Mouse (Mus musculus): ENCODE measurements around the gene Rps18.

Gene Rps18

DNA sequence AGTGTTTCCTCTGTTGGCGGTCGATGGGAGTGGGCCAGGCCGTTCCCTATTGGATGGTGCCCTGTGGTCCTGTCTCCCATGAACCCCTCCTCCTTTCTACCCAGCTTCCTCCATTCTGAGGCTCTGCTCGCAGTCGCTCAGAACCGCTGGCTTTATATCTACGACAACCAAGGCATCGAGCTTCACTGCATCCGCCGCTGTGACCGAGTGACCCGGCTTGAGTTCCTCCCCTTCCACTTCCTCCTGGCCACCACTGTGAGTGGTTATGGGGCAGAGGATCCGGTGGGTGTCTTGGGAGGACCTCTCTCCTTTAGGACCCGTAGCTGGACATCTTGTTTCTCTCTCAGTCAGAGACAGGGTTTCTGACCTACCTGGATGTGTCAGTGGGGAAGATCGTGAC is 12.3 kb downstream of the Rps18 start:
- DNase-seq = no peak

DNA sequence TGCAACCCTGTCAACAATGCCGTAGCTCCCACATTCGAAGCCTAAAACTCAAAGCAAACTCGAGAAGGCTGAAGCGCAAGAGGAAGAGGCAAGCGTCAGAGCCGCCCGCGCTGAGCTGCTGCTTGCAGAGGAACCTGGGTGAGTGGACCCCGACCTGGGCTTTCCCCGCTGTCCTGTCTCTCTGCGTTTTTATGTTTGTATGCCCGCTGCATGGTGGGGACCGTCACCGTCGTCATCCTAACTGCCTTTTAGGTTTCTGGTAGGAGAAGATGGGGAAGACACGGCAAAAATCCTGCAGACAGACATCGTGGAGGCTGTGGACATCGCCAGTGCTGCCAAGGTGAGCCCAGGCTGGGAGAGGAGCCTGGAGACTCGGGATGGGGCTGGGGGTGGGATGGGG is 14.4 kb downstream of the Rps18 start:
- DNase-seq = no peak

DNA sequence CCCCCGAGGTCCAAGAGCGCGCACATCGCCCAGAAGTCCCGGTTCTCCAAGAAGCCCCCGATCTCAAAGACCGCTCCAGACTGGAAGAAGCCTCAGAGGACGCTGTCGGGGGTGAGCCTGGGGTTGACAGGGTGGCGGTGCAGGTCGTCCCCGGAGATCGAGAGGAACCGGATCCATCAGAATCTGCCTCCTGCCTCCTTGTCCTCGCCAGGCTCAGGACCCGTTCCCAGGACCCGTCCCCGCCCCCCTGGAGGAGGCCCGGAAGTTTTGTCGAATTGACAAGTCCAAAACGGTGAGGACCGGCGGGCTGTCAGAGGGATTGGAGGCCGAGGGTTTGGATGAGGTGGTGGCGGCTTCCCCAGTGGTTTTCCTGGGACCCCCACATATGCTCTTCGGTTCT is 14.8 kb downstream of the Rps18 start:
- no peak for DNase-seq

DNA sequence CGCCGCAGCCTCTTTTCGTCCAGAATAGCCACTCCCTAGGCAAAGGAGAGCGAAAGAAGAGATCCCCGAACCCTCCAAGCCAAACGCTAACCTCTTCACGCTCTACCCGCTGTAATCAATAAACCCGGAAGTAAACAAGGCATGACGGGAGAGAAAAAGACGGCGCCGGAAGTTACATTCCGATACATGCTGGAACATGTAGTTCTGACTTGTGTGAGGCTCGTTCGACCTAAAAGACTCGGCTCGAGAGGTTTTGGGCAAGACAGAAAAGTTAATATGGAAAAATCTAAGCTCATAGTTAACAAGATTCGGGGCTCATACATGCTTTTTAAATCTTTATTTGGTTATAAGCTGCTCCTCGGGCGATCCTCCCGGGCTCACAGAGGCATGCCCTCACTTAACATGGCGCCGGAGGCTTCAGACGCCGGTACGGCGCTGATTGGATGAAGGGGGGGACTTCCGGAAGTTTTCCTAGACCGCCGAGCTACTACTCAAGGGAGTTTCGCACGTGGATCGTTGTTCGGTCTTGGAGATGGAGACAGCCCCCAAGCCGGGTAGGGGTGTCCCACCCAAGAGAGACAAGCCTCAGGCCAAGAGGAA is 15.5 kb downstream of the Rps18 start, which contains the start of the genes Pfdn6 and Wdr46:
TSS of gene Pfdn6 (minus strand) at position 138 of the 600 bp plus-strand sequence.
TSS of gene Wdr46 (plus strand) at position 455 of the 600 bp plus-strand sequence.
- DNase-seq = peak; percentile 94

DNA sequence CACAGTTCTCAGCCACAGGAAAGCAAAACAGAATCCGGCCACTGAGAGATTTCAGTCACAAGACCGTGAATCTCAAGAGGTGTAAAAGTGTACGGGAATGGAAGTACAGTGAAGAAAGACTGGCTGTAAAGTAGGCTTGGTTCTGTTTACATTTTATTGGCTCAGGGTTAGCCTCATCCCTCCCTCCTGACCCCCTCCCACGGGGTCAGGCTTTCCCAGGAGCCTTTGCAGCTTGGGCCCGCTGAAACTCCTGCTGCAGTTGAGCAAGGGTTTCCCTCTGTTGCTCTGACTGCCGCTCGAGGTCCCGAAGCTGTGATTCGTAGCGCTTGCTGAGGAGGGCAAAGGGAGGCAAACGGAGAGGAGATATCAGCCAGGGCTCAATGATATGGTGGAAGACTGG is 17.0 kb downstream of the Rps18 start:
- no peak for DNase-seq

DNA sequence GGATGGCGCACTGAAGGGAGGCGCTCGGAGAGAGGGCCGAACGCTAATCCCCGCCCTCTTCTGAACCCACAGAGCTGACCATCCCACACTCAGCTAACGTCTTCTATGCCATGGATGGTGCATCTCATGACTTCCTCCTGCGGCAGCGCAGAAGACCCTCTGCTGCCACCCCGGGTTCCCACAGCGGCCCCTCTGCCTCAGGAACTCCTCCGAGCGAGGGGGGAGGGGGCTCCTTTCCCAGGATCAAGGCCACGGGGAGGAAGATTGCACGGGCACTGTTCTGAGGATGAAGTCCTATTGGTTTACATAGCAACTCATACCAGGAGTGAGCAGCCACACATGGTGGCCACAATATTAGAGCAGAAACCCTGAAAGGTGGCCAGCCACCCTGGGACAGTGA is 18.8 kb downstream of the Rps18 start:
- no peak for DNase-seq

DNA sequence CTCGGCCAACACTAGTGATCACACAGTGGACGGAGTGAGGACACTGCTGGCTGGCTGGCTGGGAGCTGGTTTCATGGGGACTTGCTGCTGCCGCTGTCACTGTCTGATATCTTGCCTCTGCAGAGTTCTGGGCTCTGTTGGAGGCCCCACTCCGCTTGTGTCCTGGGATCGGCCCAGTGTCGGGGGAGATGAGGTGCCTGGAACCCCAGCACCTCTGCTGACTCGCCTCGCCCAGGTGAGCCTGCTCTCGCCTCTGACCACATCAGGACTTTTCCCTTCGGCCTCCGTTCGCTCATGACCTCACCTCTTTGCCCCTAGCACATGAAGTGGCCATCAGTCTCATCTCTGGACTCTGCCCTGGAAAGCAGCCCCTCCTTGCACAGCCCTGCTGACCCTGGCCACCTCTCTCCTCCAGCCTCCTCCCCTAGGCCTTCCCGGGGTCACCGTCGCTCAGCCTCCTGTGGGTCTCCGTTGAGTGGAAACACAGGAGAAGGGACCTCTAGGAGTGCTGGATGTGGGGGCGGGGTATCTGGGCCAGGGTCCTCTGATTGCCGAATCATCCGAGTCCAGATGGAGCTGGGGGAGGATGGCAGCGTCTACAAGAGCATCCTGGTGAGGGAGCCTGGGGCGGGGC is 20.3 kb downstream of the Rps18 start:
- no peak for DNase-seq

DNA sequence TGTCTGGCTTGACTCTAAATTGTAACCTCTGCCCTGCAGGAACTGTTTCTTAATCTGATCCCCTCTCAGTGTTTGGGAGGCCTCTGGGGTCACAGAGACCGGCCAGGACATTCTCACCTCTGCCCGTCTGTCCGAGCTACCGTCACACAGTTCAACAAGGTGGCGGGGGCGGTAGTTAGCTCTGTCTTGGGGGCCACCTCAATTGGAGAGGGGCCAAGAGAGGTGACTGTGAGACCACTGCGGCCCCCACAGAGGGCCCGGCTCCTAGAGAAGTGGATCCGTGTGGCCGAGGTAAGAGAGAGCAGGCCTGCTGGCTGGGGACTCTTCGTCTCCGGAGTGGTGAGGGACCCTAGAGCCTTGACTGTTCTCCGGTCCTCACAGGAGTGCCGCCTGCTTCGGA is 22.8 kb downstream of the Rps18 start:
- no peak for DNase-seq

DNA sequence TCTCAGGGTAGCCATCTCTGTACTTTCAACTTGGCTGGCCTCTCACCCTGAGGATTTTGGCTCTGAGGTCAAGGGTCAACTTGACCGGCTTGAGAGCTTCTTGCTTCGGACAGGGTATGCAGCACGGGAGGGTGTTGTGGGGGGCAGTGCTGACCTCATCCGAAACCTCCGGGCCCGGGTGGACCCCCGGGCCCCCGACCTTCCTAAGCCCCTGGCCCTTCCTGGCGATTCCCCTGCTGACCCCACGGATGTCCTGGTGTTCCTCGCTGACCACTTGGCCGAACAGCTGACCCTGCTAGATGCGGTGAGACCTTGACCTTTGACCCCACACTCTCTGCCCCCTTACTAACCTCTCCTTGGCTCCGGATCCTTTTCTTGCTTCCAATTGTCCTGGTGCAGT is 23.4 kb downstream of the Rps18 start:
- DNase-seq = no peak

DNA sequence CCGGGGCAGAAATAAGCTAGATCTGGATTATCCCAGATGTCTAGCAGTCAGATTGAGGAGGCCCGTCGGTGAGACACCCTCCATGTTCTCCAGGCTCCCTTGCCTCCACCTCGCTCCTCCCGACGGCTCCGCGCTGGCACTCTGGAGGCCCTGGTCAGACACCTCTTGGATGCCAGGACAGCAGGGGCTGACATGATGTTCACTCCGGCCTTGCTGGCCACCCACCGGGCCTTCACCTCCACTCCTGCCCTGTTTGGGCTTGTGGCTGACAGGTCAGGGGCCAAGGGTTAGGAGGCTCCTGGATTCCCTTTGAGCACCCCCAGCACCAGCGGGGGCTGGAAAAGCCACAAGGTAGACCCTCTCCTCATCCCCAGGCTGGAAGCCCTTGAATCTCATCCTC is 23.9 kb downstream of the Rps18 start:
- DNase-seq = no peak

DNA sequence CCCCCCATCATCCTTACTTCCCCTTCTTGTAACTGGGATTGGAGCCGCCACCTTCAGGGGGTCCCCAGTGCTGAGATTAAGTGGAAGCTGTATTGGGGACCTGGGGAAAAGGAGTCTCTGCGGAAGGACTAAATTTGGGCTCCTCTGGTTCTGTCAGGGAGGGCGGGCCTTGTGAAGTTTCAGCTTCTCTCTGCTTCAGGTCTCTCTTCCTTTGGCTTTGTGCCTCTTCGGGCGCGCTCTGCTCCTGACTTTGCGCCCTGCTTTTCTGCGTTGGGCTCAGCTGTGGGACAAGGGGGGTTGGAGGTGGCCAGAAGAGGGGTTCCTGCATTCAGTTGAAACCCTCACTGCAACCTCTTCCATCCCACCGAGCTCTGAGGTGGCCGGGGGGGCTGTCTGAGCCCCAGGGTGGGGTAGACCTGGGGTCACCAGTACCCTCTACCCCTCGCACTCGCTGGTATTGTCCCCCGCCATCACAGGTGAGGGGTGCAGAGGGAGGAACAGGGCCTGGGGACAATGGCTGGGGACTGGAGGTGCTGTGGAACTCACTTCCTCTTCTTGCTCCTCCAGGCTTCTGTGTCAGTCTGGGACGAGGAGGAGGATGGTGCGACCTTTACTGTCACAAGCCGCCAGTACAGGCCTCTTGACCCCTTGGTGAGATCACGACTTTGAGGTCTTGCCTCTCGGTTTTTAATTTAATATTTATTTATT is 24.5 kb downstream of the Rps18 start:
- DNase-seq = no peak

DNA sequence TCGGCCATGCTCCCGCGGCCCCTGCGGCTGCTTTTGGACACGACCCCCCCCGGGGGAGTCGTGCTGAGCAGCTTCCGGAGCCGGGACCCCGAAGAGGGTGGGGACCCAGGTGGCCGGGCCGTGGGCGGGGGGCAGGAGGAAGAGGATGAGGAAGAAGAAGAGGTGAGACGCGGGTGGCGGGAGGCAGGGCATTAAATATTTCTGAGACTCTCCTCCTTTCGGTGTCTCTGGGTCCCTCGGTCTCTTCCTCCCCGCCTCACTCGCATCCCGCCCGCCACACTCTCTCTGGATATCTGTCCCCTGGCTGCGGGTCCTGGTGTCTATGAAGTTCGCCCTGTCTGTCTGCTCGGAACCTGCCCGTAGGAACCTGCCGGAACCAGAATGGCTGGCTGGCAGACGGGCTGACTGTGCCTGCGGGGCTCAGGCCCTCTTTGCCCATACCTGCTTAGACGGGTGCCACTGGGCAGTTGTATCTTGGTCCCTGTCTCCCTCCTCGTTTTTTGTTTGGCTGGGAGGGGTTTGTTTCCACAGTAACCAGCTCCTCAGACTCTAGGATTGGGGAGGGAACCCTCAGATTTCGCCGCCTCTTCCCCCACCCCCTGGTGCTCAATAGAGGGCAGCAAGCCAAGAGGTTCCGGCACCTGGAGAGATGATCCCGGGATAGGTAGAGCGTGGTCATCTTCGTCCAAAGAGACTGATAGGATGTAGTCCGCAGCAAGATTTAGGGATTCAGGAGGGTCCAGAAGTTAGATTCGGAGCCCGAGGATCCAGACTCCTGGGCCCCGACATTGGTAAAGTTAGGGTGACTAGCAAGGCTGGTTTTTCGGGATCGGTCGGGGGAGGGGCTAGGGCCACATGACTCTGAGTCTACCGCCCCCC is 25.3 kb downstream of the Rps18 start:
- peak; percentile 85 for DNase-seq

DNA sequence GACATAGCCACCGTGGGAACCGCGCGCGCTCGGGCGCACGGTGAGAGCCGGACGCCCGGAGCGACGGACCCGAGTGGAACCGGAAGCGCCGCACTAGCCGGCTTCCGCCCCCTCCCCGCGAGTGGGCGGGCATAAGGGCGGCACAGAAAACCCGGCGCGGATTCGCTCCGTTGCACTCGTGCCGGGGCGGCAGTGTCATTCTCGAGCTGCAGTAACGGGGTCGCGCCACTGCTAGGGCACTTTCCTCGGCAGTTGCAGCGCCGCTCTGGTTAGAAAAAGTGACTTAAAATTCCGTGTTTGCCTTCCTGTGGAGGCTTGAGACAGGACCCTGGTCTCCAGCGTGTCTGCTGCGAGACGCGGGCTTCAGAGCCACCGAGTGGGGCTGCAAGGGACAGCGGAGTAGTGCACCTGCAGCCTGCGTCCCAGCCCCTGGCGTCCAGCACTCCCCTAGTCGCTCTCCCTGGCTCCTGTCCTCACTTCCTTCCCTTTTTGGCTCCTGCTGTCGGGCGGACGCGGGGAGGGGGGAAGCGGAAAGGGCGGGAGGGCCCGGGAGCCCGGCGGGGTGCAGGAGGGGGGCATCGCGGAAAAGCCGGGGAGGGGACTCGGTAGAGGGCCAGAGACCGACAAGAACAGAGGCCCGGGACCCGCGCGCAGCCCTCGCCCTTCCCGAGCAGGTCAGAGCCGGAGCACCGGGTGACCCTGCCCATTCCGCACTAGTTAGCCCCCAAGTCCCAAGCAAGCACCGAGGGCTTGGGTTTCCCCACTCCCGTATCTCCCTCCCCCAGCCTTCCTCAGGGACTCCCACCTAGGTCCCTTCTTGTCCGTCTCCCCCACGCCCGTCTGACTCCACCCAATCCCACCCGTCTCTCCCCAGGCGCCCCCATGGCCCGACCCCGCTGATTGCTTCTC is 26.2 kb downstream of the Rps18 start, which contains the start of gene Rgl2:
TSS of gene Rgl2 (plus strand) at position 173 of the 909 bp plus-strand sequence.
- DNase-seq = peak; percentile 88

DNA sequence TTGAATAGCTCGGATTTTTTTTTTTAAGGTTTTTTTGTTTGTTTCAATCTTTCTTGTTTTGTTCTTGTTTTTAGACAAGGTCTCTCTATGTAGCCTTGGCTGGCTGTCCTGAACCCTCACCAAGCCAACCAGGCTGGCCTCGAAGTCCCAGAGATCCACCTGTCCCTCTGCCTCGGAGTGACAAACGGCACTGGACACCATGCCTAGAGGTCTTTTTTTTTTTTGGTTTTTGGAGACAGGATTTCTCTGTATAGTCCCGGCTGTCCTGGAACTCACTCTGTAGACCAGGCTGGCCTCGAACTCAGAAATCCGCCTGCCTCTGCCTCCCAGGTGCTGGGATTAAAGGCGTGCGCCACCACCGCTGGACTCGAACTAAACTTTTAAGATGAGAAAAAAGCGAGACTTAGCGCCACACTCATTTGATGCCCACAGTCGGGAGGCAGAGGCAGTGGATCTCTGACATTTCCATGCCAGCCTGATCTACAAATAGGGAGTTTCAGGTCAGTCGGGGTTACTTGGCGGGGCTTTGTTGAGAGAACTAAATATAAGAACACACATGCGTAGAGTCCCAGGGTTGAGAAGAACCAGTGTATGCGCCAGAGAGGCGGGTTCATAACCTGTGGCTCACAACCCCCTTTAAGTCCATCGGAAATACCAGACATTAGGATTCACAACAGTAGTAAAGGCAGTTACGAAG is 27.4 kb downstream of the Rps18 start:
- DNase-seq = no peak

DNA sequence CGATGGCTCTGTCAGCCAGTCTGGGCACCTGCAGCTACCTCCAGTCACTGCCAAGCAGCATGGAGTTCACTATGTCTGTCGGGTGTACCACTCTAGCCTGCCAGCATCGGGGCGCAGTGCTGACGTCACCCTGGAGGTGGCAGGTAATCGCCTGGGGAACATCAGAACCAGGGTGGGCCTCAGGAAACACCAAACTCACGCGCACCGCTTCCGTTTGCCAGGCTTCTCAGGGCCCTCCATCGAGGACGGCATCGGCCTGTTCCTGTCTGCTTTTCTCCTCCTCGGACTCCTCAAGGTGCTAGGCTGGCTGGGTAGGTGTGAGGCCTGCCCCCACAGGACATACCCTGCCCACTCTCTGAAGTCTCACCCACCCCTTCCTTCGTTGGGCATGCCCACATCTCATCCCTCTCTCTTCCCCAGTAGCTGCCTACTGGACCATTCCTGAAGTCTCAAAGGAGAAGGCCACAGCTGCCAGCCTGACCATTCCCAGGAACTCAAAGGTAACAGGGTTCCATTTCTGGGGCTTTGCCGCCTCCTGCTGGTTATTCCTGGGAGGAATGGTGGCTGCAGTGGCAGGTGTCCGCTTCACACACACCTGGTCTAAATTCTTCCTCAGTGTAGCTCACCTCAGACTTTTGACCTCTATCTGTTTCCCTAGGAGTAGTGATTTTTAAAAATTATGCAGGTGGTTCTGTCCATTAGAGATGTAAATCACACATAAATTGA is 29.4 kb downstream of the Rps18 start:
- DNase-seq = peak; percentile 42

DNA sequence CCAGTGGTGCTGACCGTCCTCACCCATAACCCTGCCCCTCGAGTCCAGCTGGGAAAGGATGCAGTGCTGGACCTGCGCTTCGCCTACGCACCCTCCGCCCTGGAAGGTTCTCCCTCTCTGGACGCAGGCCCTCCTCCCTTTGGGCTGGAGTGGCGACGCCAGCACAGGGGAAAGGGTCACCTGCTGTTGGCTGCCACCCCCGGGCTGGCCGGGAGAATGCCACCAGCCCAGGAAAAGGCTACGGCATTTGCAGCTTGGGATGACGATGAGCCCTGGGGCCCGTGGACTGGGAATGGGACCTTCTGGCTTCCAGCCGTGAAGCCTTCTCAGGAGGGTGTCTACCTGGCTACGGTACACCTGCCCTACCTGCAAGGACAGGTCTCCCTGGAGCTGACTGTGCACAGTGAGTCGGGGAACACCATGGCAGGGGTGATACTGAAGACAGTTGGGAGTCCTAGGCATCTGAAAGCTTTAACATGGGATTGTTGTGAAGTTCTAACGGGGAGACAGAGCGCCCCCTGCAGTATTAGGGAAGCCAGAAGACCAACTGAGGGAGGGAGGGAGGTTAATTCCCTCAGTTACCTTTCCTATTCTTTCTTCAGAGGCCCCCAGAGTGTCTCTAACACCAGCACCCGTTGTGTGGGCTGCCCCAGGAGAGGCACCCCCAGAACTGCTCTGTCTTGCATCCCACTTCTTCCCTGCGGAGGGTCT is 30.2 kb downstream of the Rps18 start:
- DNase-seq = no peak

DNA sequence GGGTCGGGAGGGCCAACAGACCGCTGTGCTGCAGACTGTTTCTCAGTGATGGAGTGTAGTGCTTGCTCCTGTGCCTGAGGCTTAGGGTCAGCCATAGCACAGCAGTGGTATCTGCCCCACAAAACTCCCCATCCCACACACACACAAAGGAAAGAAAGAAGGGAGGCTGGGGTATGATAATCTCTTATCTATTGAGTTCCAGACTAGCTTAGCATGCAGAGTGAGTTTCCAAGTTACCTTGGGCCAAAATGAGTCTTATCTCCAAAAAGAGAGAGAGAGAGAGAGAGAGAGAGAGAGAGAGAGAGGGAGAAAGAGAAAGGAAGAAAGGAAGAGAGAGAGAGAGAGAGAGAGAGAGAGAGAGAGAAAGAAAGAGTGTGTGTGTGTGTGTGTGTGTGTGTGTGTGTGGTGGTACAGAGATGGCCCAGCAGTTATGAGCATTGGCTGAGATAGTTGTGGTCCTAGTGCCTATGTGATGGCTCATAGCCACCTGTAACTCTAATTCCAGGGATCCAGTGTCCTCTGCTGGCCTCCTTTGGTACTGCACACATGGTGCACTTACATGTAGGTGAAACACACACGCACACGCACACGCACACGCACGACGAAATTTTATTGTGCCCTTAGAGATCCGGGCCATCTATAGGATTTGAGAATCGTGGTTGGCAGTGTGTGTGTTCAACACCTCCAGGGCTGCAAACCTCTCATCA is 31.1 kb downstream of the Rps18 start:
- peak; percentile 71 for DNase-seq

DNA sequence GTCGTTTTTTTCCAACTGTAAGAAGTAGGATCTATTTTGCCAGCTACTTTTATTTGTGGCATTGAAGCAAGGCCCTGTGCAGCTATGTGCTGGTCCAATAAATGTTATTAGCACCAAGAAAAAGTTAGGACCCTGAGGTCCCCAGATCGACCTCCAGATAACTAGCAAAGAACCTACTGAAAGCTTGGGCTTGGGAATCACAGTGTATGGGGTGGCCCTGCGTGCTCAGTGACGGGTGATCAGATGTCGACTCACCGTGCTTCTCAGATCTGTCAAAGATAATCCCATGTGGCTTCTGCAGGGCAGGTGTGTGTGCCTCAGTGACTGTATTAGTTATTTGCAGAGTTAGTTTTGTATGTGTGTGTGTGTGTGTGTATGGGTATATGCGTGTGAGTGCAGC is 34.4 kb downstream of the Rps18 start:
- DNase-seq = no peak

Measured in lung, postnatal 36 days (tissue).